Mouse (Mus musculus): ENCODE results near the gene Ern2.

Ern2 gene

DNA sequence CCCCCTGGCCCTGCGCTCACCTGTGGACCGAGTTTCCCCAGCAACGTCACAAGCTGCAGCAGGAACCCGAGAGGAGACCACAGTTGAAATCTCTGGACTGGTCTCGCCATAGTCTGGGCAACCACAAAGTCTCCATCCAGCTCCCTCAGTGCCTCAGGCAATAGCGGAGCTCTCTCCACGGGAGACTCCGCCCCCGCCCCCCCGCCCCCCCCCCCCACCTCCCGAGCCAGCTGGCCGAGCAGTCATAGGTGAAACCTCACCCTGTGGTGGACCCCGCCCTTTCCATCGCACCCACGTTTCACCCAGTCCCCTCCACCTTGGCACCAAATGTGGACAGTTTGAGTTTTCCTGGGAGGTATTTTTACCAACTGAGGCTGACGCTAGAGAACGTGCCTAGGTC lies at the start of gene Ern2:
Gene Ern2 (minus strand): TSS at position 165 of the 400 bp plus-strand sequence.
- DNase-seq (ENCODE audit: low spot score) = no peak

- no peak for DNase-seq (ENCODE audit: low spot score)
Measured at GRCm38 (mm10) chr7:122230866-122231265, 44.9 kb upstream of the Ern2 start.

DNA sequence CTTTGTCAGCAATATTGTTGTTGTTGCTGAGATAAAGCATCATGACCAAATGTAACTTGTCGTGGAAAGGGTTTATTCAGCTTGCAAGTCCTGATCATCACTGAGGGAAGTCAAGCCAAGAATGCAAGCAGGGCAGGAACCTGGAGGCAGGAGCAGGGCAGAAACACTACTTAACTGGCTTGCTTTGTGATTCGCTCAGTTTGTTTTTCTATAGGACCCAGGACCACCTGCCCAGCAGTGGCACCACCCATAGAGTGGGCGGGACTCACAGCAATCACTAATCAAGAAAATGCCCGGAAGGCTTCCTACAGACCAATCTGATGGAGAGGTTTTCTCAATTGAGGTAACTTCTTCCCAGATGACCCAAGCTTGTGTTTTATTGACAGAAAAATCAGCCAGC lies 43.9 kb upstream of the Ern2 start:
- no peak for DNase-seq (ENCODE audit: low spot score)

GRCm38 (mm10) chr7:122229306-122229705 lies 43.3 kb upstream of the Ern2 start:
- no peak for DNase-seq (ENCODE audit: low spot score)

- DNase-seq (ENCODE audit: low spot score) = no peak
Measured at GRCm38 (mm10) chr7:122226744-122227143, 40.7 kb upstream of the Ern2 start.

- no peak for DNase-seq (ENCODE audit: low spot score)
Measured at GRCm38 (mm10) chr7:122226020-122226742, 40.2 kb upstream of the Ern2 start.

DNA sequence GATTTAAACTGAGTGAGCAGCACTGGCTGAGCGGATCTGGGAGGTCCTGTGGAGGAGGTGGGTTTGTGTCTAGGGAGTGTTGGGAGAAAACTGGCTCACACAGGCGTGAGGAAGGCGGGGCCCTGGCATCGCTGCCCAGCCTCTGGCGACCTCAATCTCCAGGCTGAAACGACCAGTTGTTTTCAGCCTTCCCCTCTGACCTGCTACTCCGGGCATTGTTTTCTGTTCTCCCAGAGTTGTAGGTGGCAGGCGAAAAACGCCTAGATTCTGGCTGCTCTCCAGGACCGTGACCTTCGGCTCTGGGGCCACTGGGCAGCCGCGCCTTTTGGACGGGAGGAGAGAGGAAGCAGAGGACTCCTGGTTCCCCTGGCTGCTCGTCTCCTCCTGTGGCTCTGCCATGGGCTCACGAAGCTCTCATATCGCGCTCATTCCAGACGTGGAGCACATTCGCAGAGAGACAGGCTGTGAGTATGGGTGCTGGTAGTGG lies 33.4 kb upstream of the Ern2 start, which contains the start of gene Chp2:
Gene Chp2 (plus strand): TSS at position 182 of the 487 bp plus-strand sequence.
- DNase-seq (ENCODE audit: low spot score) = peak; percentile 25

DNA sequence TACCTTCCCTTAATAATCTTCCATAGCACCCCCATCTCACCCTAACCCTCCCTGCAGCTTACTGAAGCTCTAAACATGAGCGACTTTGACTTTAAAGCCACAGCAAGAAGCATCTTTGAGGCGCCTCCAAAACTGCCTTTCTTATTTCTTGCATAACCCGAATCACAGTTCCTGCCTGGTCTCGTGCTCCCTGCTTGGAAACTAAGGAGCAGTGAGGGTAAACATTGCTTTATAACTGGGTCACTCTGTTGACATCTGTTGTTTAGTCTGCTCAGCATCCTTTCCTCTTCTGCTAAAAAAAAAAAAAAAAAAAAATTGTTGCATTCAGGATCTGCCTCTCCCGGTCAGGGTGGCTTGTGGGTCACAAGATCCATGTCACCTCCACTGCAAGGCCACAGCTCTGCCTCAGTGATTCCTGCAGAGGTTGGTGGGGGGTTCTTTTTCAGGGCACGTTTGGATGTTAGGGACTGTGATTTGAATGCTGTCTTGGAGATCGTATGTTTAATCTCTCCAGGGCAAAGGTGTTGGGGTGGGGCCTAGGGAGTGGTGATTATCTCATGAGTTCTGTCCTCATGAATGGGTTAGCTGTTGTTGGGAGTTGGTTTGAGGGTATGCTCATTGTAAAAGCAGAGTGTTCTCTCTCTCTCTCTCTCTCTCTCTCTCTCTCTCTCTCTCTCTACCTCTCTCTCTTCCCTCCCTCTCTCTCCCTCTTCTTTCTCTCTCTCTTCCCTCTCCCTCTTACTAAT lies 22.4 kb upstream of the Ern2 start:
- no peak for DNase-seq (ENCODE audit: low spot score)

DNA sequence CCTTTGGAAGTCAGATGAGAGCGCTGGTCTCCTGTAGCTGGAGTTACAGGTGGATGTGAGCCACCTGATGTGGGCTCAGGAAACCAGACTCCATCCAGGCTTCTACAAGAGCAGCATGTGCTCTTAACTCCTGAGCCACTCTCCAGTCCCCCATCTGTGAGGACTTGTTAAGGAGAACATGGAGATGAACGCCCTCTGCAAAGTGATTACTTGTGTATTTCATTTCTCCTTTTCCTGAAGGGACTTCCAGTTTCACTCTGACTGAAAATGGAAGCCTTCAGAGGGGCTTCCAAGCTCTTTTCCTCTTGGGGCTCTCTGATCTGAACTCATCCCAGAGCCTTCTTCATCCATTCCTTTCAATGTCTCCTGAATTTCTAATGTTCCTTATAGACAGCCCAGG lies 20.1 kb upstream of the Ern2 start:
- DNase-seq (ENCODE audit: low spot score) = no peak

GRCm38 (mm10) chr7:122203936-122204335 lies 17.9 kb upstream of the Ern2 start:
- DNase-seq (ENCODE audit: low spot score) = no peak

- peak; percentile 11 for DNase-seq (ENCODE audit: low spot score)
Measured at GRCm38 (mm10) chr7:122199296-122199695, 13.3 kb upstream of the Ern2 start.

DNA sequence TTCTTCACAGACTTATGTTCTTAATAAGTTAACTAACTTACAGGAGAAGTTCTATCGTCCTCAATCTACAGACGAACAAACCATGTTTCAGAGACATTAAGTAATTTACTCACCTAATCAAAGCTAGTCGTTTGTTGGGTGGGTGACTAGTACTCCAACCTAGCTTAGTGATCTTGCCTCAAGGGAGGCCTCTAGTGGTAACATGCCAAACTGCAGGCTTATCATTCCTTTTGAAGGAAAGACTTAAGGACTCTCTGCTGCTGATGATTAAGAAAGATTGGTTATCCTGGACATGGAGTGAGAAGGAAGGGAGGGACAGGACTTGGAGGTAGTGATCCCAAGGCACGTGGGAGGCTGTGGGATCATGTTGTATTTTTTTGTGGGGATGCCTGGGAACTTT lies 11.3 kb upstream of the Ern2 start:
- DNase-seq (ENCODE audit: low spot score) = peak; percentile 42

DNA sequence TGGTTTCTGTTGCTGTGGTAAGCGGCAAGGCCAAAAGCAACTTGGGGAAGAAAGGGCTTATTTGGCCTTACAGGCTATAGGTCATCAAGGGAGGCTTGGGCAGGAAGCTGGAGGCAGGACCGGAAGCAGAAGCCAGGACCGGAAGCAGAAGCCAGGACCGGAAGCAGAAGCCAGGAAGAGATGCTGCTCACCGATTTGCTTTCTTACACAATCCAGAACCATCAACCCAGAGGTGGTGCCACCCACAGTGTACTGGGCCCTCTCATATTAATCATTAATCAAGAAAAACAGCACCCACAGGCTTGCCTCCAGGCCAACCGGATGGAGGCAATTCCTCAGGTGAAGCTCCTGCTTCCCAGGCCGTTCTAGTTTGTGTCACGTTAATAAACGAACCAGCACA lies 10.8 kb upstream of the Ern2 start:
- no peak for DNase-seq (ENCODE audit: low spot score)

GRCm38 (mm10) chr7:122193919-122194318 lies 7.9 kb upstream of the Ern2 start:
- no peak for DNase-seq (ENCODE audit: low spot score)

DNA sequence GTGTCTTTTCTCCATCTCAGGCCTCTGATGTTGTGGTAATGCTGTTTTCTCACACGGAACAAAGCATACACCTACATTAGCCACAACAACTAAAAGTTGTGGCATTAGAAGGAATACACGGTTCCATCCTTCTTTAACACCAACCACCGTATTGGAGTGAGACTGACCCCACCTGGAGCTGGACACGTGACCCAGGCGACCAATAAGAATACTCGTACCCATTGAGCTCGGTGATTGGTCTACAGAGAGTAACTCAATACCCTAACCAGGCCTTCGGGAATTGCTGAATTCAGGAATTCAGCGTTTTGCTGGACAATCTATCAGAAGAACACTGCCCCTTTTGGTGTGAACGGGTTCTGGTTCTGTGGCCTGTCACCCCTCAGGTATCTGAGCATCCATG lies 5.1 kb upstream of the Ern2 start:
- DNase-seq (ENCODE audit: low spot score) = no peak

GRCm38 (mm10) chr7:122189484-122189883 lies 3.5 kb upstream of the Ern2 start:
- DNase-seq (ENCODE audit: low spot score) = peak; percentile 33

GRCm38 (mm10) chr7:122184569-122184968 lies 1.4 kb downstream of the Ern2 start:
- DNase-seq (ENCODE audit: low spot score) = no peak

GRCm38 (mm10) chr7:122180720-122181119 lies 5.3 kb downstream of the Ern2 start:
- no peak for DNase-seq (ENCODE audit: low spot score)

DNA sequence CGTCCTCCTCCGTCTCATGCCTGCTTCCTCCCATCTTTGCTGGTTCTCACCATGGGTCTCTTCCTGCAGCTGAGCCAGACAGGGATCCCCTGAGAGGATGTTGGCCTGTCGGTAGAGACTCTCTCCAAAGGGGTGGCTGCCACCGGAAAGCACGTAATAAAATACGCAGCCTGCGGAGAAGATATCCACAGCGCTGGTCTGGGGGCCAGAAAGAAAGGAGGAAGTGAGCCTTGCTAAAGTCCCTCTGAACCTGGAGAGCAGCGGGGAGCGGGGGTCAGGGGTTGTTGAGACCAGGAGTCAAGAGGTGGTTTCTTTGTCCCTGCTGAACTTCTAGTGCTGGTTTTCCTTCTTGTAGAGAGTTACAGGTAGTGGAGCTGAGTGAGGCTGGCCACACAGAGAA lies 14.4 kb downstream of the Ern2 start:
- no peak for DNase-seq (ENCODE audit: low spot score)

GRCm38 (mm10) chr7:122170705-122171104 lies 15.3 kb downstream of the Ern2 start:
- DNase-seq (ENCODE audit: low spot score) = no peak

DNA sequence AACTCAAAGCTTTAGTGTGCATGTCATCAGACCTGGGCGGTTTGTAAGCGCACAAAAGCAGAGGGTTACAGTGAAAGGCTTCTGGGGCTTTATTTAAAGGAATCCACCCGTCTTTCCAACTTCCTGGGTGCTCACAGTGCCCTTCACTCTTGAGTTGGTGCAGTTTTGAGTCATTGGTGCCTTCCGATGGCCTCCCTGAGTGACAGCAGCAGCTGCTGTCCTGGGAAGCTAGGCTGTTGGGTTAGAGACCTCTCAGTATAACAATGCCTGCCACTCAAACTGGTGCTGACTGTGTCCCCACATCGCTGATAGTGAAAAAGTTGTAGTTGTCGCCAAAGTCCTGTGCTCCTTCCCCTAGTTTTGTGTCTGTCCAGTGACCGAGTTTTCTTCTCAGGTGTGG lies 18.8 kb downstream of the Ern2 start:
- DNase-seq (ENCODE audit: low spot score) = no peak

DNA sequence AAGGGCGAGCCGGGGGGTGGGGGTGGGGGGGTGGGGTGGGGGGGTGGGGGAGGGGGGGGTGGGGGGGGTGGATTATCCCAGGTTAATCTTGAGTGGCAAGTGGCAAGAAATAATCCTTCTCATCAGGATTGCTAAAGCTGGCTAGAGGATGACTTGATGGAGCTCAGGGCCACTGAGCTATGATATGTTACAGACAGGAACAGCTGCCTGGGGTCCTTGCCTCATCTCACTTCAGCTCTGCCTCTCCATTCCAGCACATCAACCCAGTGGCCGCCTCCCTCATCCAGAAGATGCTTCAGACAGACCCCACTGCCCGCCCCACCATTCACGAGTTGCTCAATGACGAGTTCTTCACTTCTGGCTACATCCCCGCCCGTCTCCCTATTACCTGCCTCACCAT lies 22.2 kb downstream of the Ern2 start:
- no peak for DNase-seq (ENCODE audit: low spot score)

DNA sequence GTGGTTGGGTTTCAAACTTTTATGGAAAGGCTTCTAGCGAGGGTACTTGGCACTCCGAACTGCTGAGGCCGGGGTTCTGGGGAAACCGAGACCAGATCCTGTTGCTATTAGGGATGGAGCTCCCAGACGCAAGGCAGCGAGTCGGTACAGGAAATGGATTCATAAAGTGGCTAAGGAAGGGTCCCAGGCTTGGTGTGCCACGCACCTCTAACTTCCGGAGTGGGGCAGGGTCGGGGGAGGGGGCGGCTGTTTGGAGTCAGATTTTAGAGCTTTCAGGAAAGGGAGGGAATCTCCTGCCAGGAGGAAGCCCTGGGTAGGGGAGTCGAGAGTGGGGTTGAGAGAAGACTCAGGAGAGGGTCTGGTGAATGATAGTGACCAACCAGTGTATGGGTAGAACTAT lies 26.0 kb downstream of the Ern2 start:
- no peak for DNase-seq (ENCODE audit: low spot score)

All from ovary, postnatal 14 days (tissue).